Mouse (Mus musculus): ENCODE results near the gene Slc26a5.

Slc26a5 gene

DNA sequence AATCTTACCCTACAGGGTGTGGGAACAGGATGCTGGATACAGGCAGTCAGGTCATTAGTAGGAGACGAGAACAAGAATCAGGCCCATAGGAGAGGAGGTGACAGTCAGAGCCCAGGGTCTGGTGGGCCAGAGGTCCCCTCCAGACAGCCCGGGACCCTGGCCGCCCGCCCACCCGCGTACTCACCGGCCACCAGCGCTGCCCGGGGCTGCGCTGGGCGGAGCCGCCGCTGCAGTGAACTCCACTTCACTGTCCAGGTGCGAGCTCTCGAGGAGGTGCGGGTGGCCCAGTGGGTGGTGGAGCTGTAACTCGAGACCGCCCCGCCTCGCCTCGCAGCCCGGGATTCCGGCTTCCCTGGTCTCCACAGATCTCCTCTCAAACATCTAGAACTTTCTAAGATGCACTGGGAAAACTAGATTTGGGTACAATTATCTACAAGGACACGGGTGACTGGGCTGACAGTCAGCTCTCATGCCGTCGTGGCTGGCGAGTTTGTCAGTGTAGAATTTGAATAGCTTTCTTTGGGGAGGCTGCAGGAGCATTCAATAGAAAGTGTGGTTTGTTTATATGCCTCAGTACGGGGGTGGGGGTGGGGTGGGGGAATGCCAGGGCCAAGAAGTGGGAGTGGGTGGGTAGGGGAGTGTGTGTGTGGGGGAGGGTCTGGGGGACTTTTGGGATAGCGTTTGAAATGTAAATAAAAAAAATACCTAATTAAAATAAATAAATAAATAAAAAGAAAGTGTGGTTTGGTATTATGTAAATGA, at the start of gene Slc26a5:
TSS of gene Slc26a5 (minus strand) at position 259 of the 762 bp plus-strand sequence.
- DNase-seq (ENCODE audit: low read depth, low spot score), result no peak

- no peak for DNase-seq (ENCODE audit: low read depth, low spot score)
Observed at GRCm38 (mm10) chr5:21914776-21915175, 49.4 kb upstream of the Slc26a5 start.

DNA sequence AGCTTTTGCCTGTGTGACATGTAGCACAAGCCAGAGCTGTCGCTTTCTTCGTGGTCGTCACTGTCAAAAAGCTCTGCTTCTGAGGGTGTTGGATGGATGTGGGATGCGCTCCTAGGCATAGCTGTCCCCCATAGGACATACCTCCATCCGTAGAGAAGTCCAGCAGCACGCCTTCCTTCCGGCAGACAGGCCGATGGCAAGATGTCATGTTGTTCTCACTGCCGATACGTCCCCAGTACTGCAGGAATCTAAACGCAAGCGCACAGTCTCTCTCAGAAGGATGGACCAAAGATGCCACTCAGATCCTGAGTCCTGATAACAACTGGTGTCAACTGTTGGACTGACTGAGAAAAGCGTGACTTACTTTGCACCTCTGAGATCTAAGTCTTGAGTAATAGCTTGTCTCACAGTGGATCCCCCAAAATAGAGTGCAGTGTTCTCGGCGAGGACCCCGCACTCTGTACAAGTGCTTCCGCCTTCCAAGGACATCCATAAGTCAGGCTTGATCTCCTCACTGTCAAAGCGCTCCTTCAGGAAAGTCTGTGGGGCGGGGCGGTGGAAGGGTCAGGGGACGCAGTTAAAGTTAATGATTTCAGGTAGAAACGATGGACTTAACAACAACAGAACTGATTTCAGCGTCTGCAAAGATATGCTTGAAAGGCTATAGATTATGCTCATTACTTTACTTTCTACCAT, 47.6 kb upstream of the Slc26a5 start:
- DNase-seq (ENCODE audit: low read depth, low spot score), result no peak

DNA sequence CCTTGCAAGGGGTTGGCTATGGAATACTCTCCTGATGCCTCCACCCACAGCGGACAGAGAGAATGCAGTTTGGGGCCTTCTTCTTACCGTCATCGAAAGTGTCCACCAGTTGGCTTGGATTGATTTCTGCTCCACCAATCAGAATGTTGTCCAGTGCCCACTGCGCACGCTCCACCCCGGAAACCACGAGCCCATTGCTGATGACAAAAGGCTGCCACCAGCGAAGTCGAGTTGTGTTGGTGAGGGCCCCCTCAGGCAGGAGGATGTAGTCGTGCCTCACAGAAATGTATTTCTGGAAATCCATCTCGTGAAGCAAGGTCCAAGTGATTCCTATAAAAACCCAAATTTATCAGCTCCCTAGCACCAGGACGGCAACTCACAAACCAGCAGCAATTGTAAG, 45.3 kb upstream of the Slc26a5 start:
- DNase-seq (ENCODE audit: low read depth, low spot score), result no peak

DNA sequence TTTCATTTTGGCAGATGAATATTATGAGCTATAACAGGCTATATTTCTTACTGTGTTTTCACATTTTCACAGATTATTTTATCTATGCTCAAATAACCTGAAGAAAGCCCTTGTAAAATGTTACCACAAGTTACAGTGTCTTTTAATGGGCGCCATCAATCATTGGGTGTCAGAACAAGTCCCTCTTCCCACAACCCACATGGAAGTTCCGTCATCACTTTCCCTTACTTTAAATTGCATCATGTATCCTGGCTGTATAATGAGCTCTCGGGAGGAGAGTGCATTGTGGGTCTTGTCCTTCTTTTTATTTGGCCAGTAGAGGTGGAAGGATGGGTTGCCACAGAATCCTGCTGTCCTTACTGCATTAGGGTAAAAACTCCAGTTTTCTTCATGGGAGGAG, 44.3 kb upstream of the Slc26a5 start:
- DNase-seq (ENCODE audit: low read depth, low spot score), result no peak

DNA sequence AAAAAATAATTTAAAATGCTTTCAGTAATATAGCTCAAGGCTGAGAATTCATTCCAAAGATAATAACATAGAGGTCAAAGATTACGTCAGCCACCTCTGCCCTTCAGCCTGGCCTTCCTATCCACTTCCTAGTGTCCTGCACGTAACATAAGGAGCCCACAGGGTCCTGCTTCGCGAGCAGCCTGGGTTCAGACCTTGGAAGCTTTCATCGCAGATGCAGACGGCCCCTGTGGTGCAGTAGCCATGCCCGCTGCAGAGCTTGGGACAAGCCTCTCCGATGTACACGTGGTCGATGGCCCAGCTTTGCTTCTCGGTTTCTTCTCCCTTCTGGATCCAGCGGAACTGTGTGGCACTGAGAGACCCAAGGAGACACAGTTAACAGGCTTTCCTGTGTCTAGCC, 36.0 kb upstream of the Slc26a5 start:
- no peak for DNase-seq (ENCODE audit: low read depth, low spot score)

GRCm38 (mm10) chr5:21900891-21901290, 35.5 kb upstream of the Slc26a5 start:
- no peak for DNase-seq (ENCODE audit: low read depth, low spot score)

DNA sequence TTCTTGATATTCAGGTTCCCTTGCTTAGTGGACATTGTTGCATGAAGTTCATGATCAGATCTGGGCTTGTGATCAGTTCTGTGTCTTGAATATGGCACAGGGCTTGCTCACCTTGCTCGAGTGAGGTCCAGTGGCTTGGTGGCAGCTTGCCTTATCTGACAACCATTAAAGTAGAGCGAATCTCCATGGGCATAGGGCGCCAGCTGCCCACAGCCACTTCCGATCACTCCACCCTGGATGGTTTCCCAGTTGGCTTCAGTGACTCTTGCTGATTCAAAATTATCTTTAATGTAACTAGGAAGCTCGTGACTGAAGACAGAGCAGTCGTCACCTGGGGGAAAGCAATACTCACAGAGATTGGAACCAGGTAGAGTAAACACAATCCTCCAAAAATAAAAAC, 33.5 kb upstream of the Slc26a5 start:
- DNase-seq (ENCODE audit: low read depth, low spot score), result no peak

DNA sequence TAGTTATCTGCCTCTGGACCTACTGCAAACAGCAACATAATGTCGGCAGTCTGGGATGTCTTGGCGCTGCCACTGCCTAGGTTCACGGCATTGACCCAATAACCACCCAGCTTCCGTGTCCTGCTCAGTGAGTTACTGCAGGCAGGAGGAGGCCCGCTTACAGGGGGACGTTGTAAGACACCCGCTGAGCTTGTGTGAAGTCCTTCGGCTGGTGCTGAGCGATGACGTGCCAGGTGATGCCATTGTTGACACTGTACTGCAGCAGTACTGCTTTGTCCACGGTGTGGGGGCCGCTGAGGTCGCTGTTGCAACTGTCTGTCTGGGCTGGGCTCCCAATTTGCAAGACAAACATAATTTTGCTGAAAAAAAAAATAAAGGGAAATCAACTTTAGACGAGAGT, 31.2 kb upstream of the Slc26a5 start:
- DNase-seq (ENCODE audit: low read depth, low spot score), result no peak

- DNase-seq (ENCODE audit: low read depth, low spot score), result no peak
Observed at GRCm38 (mm10) chr5:21894168-21894567, 28.8 kb upstream of the Slc26a5 start.

GRCm38 (mm10) chr5:21866750-21867149, 1.3 kb upstream of the Slc26a5 start:
- no peak for DNase-seq (ENCODE audit: low read depth, low spot score)

GRCm38 (mm10) chr5:21866311-21866712, 908 bp upstream of the Slc26a5 start:
- no peak for DNase-seq (ENCODE audit: low read depth, low spot score)

- DNase-seq (ENCODE audit: low read depth, low spot score), result no peak
Observed at GRCm38 (mm10) chr5:21858653-21859052, 6.8 kb downstream of the Slc26a5 start.

- no peak for DNase-seq (ENCODE audit: low read depth, low spot score)
Observed at GRCm38 (mm10) chr5:21851679-21852340, 13.6 kb downstream of the Slc26a5 start.

GRCm38 (mm10) chr5:21847438-21847837, 18.0 kb downstream of the Slc26a5 start:
- no peak for DNase-seq (ENCODE audit: low read depth, low spot score)

- DNase-seq (ENCODE audit: low read depth, low spot score), result no peak
Observed at GRCm38 (mm10) chr5:21846616-21847290, 18.7 kb downstream of the Slc26a5 start.

GRCm38 (mm10) chr5:21844676-21845075, 20.7 kb downstream of the Slc26a5 start:
- no peak for DNase-seq (ENCODE audit: low read depth, low spot score)

GRCm38 (mm10) chr5:21831761-21832160, 33.6 kb downstream of the Slc26a5 start:
- DNase-seq (ENCODE audit: low read depth, low spot score), result no peak

DNA sequence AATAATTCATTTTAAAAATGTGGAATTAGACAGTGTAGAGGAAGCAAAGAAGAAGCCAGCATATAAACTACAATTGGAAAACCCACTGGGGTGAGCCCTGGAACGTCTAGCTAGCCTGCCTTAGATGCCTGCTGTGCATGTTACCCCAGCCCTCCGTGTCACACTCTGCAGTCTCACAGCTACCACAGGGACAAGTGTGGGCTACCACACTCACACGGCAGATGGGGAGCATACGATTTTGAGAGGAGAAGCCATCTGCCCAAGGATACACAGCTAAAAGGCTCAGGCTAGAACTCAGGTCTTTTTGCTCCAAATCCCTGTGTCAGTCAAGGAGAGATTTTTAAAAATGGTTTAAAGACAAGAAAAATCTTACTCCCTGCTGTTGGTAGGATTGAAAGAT, 36.5 kb downstream of the Slc26a5 start:
- DNase-seq (ENCODE audit: low read depth, low spot score), result no peak

DNA sequence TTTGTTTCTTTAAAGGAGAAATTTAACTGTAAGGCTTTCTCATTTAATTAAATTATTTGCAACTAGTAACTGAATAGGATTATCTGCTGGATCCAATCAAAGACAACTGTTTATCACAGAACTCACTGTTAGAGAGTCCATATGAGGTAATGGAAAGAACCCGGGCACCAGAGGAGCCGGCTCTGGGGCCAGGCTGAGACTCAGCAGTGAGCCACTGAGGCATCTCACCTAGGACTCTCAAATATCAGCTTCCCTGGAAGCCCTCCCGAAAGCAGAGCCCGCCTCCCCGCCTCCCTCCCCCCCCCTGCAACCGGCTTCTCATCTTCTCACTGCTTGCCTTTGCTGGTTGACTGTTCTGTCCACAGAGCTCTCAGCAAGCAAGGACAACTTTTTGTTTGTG, 37.8 kb downstream of the Slc26a5 start:
- DNase-seq (ENCODE audit: low read depth, low spot score), result no peak

- peak; percentile 55 for DNase-seq (ENCODE audit: low read depth, low spot score)
Observed at GRCm38 (mm10) chr5:21826370-21826769, 39.0 kb downstream of the Slc26a5 start.

GRCm38 (mm10) chr5:21813994-21814393, 51.4 kb downstream of the Slc26a5 start:
- no peak for DNase-seq (ENCODE audit: low read depth, low spot score)

All from WW6 (cell line).